Mouse (Mus musculus): Measurements from ENCODE around the gene Igflr1.
A peak's percentile ranks its signal among the peaks of the same experiment; 100 is the strongest.

Gene Igflr1

DNA sequence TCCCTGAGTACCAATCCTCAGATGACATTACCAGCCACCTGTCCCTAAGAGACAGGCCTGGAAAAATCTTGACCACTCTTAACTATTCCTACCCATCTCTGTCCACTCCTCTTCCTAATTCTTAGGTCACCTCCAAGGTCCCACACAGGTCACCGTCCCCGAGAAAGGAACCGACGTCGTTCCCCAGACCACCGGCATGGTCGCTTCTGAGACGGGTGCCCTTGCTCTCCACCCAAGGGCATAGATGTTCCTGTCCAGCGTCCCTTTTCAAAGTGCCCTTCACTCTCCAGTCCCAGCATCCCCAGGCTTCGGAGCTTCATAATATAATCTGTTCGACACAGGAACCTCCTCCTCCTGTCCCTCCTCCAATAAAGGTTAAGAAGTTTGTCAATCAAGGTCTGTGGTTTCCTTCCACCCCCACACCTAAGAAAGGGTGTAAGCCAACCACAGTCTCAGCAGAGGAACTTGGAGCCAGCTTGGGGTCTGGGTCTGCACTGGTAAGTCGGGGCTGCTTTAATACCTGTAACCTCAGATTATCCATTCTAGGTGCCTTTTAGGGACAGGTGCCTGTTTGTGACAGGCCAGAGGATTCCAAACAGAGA, at the start of gene Igflr1:
TSS of gene Igflr1 (plus strand) at position 458 of the 602 bp plus-strand sequence.
- no peak for DNase-seq

DNA sequence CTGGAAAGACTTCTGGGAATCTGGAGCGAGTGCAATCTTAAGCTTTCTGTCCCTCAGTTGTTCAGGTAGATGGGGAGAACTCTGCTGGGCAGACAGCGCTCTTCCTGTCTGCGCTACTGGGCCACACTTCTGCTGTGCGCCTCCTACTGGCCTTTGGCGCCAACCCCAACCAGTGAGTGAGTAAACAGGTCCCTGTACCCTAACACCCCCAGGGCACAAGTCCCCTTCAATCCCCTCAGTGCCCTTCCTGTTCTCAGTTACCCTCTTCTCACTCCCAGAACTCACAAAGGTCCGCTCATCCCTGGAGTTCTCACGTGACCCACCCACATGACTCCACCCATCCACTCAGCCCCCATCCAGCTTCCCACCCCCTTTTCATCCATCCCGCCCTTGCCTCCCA, 46.9 kb upstream of the Igflr1 start:
- peak; percentile 44 for DNase-seq

GRCm38 (mm10) chr7:30520396-30520795, 44.8 kb upstream of the Igflr1 start:
- DNase-seq: no peak

DNA sequence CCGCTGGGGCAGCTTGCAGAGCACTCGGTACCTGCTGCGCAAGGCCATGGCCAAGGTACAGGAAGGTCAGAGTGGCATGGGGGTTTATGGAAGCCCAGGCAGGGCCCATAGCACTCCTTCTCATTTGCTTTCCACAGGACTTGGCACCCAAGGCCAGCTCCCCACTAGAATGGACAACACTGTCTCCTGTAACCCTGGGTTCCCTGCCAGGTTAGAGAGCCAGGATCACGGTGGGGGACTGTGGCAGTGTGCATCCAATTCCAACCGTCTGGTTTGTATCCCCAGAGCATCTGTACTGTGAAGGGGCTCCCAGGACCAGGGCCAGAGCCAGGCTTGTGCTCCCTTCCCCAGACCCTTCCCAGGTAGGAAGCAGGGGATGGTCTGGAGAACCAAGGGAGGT, 44.4 kb upstream of the Igflr1 start:
- no peak for DNase-seq

DNA sequence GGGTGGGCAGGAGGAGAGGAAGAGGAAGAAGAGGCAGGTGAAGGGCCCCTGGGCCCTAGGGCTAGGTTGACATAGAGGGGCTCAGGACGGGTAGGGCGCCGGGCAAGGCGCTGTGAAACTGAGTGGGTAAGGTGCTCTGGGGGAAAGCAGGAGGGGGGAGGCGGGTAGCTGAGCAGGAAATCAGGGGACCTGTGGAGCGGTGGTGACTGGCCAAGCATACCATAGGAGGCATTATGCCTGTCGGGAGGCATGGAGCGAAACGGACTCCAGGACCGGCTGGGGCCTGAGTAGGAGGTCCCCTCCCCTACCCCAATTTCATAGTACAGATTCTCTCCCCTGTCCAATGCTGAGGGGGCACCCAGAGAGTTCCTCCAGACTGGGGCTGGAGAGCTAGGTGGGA, 42.4 kb upstream of the Igflr1 start:
- DNase-seq: no peak

DNA sequence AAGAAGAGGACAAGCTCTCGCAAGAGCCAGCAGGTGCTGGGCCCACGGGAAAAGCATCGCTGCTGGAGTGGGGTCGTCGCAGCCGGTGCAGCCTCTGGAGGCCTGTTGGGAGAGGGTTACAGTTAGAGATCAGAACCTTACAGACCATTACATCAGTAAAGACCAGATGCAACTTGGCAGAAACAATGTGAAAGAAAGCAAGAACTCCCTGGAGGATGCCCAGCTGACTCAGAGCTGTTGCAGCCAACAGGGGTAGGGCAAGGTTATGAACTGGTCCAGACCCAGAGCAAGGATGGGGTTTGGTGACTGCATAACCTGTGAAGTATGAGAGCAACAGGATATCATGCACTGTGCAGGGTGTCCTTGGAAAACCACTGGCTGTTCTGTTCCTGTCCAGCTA, 40.7 kb upstream of the Igflr1 start:
- no peak for DNase-seq

DNA sequence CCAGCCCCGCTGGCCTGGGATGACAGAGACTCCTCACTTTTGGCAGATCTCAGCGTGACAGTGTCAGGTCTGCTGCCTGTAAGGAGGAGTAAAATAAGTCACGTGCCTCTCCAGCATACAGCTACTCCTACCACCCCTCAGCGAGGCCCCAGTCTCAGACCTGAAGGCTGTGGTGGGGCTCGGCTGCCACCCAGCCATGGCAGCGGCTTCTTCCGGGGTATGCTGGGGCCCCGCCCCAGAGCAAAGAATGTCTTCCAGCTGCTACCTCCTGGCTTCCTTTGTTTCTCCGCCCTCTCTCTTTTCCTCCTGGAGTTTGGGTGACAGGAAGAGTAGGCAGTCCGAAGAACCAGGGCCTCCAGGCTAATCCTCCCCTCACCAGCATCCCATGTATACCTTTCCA, 39.3 kb upstream of the Igflr1 start:
- no peak for DNase-seq

- no peak for DNase-seq
Observed at GRCm38 (mm10) chr7:30526399-30526798, 38.8 kb upstream of the Igflr1 start.

GRCm38 (mm10) chr7:30526981-30527380, 38.2 kb upstream of the Igflr1 start:
- DNase-seq: no peak

GRCm38 (mm10) chr7:30531291-30531815, 33.9 kb upstream of the Igflr1 start:
- DNase-seq: no peak

DNA sequence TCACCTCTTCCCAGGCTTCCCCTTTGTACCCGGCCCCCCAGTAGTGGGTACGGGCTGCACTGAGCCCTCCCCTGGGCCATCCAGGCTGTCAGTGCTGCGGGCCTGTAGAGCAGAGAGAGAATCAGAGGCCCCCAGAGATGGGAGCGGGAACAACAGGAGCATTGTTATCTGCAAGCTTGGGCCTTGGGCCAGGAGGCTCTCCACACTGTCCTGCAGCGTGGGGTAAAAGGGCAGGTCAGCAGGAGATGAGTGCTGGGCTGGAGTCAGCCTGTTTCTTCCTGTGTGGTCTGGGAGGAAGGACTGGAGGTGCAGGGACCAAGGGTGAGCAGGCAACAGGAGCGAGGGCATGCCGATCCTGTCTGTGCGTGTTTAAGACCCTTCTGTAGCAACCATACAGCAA, 32.3 kb upstream of the Igflr1 start:
- DNase-seq: no peak

GRCm38 (mm10) chr7:30533941-30534632, 31.1 kb upstream of the Igflr1 start:
- no peak for DNase-seq

DNA sequence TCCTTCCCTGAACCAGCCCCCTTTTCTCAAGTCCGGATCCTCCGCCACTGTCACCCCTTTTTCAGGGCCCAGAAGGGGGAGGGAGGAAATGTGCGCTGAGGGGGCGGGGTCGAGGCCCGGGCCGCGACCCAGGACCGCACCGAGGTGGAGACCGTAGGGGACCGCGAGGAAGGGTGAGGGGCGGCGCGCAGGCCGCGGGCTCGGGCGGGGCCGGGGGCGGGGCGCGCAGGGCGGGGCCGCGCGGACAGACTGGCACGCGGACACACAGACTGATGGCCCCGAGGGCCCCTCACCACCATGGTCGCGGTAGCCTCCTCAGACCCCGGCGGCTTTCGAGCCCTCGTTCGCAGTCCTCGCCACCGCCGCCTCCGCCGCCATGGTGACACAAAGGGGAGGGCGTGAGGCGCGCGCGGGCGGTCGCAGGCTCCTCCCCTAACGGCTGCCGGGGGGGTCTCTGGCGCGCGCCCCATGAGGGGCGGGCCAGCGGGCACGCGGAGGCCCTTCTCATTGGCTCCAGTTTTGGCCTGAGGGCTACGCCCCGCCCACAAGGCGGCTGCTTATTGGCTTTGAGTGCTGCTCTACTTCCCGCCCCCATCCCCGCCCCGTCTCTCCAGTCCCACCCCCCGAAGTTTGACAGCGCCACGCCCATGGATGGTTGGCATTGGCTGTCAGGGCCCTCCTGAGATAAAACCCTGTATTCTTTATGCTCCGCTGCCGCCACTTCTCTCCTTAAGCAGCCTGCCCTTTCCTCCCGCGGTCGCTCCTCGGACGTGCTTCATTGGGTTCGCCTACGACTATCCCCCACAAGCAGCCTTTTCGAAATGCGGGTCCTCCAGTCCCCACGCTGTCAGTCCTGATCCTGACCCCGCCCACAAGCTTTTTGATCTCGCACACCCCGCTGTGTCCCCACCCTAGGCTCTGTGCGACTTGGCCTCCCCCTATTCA, 30.3 kb upstream of the Igflr1 start, which contains the start of gene Arhgap33:
TSS of gene Arhgap33 (minus strand) at position 428 of the 945 bp plus-strand sequence.
- DNase-seq: peak; percentile 98

DNA sequence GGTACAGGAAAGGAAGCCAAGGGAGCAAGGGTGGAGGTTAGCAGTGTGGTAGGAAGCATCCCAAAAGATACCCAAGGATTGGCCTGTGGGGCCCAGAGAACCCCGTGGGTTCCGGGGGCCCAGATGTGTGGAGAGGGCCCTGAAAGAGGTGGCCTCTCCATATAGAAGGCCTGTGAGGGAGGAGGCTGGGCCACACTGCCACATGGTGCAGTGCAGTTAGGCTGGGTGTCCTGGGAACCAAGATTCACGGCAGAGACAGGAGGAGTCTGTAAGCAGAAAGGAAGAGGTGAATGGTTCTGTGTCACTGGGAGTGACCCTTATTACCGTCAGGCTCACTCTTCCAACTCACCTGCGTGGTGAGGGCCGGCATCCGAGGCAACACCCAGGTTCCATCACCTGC, 24.7 kb upstream of the Igflr1 start:
- DNase-seq: no peak

GRCm38 (mm10) chr7:30544327-30544726, 20.9 kb upstream of the Igflr1 start:
- no peak for DNase-seq

GRCm38 (mm10) chr7:30549880-30550279, 15.3 kb upstream of the Igflr1 start:
- no peak for DNase-seq

DNA sequence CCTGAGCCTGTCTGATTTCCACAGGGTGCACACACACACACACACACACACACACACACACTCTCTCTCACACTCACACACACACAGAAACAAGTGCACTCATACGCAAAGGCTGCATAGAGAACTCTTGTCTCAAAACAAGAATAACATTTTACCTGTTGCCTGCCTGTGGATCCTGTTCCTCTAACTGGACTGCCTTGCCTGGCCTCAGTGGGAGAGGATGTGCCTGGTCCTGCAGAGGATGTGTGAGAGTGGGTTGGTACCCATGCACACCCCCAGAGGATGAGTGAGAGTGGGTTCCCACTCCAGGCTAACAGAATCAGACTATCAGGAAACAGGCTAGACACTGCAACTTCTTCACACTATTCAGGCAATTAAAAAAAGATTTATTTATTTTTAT, 14.6 kb upstream of the Igflr1 start:
- no peak for DNase-seq

DNA sequence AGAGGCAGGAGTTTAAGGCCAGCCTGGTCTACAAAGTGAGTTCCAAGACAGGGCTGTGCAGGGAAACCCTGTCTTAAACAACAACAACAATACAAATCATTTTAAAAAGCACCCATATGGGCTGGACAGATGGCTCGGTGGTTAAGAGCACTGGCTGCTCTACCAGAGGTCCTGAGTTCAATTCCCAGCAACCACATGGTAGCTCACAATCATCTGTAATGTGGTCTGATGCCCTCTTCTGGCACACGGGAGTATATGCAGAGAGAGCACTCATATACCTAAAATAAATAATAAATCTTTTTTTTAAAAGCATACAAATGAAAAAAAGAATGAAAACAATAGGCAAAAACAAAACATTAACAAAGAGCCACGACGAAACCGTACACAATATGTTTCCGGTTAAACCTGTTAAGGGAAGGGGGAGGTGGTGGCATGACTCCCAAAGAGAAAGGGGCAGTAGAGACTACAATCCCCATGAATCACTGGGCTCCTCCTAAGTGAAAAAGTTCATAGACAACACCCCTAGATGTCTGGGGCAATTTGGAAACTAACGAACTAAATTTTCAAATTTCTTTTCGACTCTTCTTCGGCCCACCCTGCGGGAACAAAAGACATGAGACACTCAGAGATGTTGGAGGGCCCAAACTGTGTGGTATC, 13.7 kb upstream of the Igflr1 start:
- DNase-seq: no peak

- peak; percentile 97 for DNase-seq
Observed at GRCm38 (mm10) chr7:30552102-30553020, 12.9 kb upstream of the Igflr1 start, which contains the start of the genes Hspb6 and Proser3. Gene Hspb6, plus strand, starts transcription at chr7:30552178. Gene Proser3, minus strand, starts transcription at chr7:30552299.

DNA sequence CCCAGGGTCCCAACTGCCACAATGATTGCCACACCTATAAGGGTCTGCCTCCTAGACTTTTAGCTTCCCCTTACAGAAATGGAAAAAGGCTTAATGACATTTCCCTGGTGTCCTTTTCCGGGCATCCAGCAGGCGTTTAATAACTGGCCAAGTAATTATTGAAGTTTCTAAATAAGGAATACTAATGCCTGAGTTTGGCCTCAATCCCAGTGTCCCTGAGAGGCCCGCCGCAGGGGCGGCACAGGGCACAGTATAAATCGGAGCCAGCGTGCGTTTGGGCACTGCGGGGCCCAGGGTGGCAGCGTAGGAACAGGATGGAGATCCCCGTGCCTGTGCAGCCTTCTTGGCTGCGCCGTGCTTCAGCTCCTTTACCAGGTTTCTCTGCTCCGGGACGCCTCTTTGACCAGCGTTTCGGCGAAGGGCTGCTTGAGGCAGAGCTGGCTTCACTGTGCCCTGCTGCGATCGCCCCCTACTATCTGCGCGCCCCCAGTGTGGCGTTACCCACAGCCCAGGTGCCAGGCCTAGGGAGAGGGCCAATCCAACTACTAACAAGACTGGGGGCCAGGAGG, 12.1 kb upstream of the Igflr1 start:
- DNase-seq: peak; percentile 65
